Mouse (Mus musculus) hindbrain, embryonic 14.5 days (tissue): ENCODE data around the gene Arrb2. TPM values are rescaled to one million over a fixed set of nuclear protein-coding genes. Genes with fewer than 3 reads are reported as not detected.
"Not testable (repeated sequence)": the region's sequence is repeated elsewhere in the genome, so short reads cannot be mapped to it uniquely, and the experiment has no call there.

Experiments used
- ATAC-seq: fragments of 200-750 bp; cut with Nextera tagmentation; 2 replicates; pipeline ENCODE4 v1.8.0; 2017; ENCODE audit warnings: moderate number of reproducible peaks, mild to moderate bottlenecking, moderate TSS enrichment, moderate library complexity; ENCODE audit not compliant: low FRiP score
- DNase-seq: peaks from one replicate; pipeline ENCODE4 v3.0.0-alpha.2; 2015; ENCODE audit warnings: low spot score
- H3K27ac ChIP-seq: fragments of 300-500 bp; sonication (generic); 2 replicates; pipeline ENCODE4 v1.5.1; 2014; ENCODE audit warnings: mild to moderate bottlenecking, moderate library complexity
- H3K27me3 ChIP-seq: fragments of 300-500 bp; sonication (generic); 2 replicates; pipeline ENCODE4 v1.6.1; 2014; ENCODE audit warnings: mild to moderate bottlenecking, low read length, mixed read lengths; ENCODE audit not compliant: control insufficient read depth, insufficient read depth
- H3K36me3 ChIP-seq: fragments of 300-500 bp; sonication (generic); replicated peaks from 2 replicates; pipeline ENCODE4 v1.6.1; 2014; ENCODE audit not compliant: control insufficient read depth, insufficient read depth
- H3K4me1 ChIP-seq: fragments of 300-500 bp; sonication (generic); replicated peaks from 2 replicates; pipeline ENCODE4 v1.6.1; 2014; ENCODE audit warnings: antibody characterized with exemption, low read length, mixed read lengths; ENCODE audit not compliant: control insufficient read depth, insufficient read depth
- H3K4me2 ChIP-seq: fragments of 300-500 bp; sonication (generic); replicated peaks from 2 replicates; pipeline ENCODE4 v1.6.1; 2014; ENCODE audit warnings: mild to moderate bottlenecking, moderate library complexity
- H3K4me3 ChIP-seq: fragments of 300-500 bp; sonication (generic); replicated peaks from 2 replicates; pipeline ENCODE4 v1.5.1; 2014; ENCODE audit warnings: mild to moderate bottlenecking, low read length
- H3K9ac ChIP-seq: fragments of 300-500 bp; sonication (generic); 2 replicates; pipeline ENCODE4 v1.6.1; 2014
- H3K9me3 ChIP-seq: fragments of 300-500 bp; sonication (generic); 2 replicates; pipeline ENCODE4 v1.6.1; 2016; ENCODE audit warnings: low read length; ENCODE audit not compliant: control insufficient read depth
- WGBS: fragments of 180-500 bp; shearing (Covaris S2); extraction: QIAGEN DNeasy Blood & Tissue Kit; methylation state at CpG from one replicate; pipeline ENCODE4 v1.1.7; 2014; 5-methylcytosine and 5-hydroxymethylcytosine counted together
- microRNA-seq: library from miRNA; unstranded; fragments of <30 nt; microRNA quantifications from one replicate; pipeline ENCODE4, GENCODE M21; 2016
- polyA plus RNA-seq: library from polyadenylated mRNA; unstranded; fragments of >200 nt; fragmentation: Nextera tagmentation; extraction: Ambion mirVana; gene quantifications from 2 replicates; pipeline ENCODE4 v1.2.1, GENCODE M21; 2014

The Arrb2 gene
- polyA plus RNA-seq, 1 experiment from 2014 or later: 61.2 TPM

GRCm38 (mm10) chr11:70472716-70473115 lies 40.3 kb downstream of the Arrb2 start:
- H3K4me1 ChIP-seq: no peaks in the 10 kb centered on the region
- H3K36me3 ChIP-seq: no peaks in the 10 kb centered on the region
- H3K27me3 ChIP-seq: no peaks in the 10 kb centered on the region
- H3K4me3 ChIP-seq: no peak overlapping the region
- no peak overlapping the region for H3K9ac ChIP-seq
- no peak overlapping the region for H3K4me2 ChIP-seq
- ATAC-seq (no peak), DNase-seq (no peak)
- H3K27ac ChIP-seq: no peak overlapping the region
- no peaks in the 10 kb centered on the region for H3K9me3 ChIP-seq

GRCm38 (mm10) chr11:70473291-70473690 lies 40.9 kb downstream of the Arrb2 start:
- not testable (repeated sequence) for H3K4me3 ChIP-seq, H3K9me3 ChIP-seq, H3K9ac ChIP-seq, H3K4me2 ChIP-seq, H3K36me3 ChIP-seq, H3K27ac ChIP-seq, DNase-seq, ATAC-seq, H3K4me1 ChIP-seq, H3K27me3 ChIP-seq
- 93% methylated on average over 5 of the region's 5 CpGs for WGBS

GRCm38 (mm10) chr11:70474872-70475534 lies 42.6 kb downstream of the Arrb2 start:
- Histone ChIP-seq H3K9ac (no peak overlapping the region), H3K27me3 (no peaks in the 10 kb centered on the region), H3K4me1 (no peaks in the 10 kb centered on the region), H3K4me3 (no peak overlapping the region), H3K9me3 (no peaks in the 10 kb centered on the region), H3K4me2 (no peak overlapping the region), H3K27ac (no peak overlapping the region), H3K36me3 (no peaks in the 10 kb centered on the region)
- 83% methylated on average over 12 of the region's 12 CpGs for WGBS
- no peak for ATAC-seq
- DNase-seq: no peak

- no peak overlapping the region for H3K4me3 ChIP-seq
- no peak for DNase-seq
- no peak overlapping the region for H3K4me2 ChIP-seq
- H3K27me3 ChIP-seq: no peaks in the 10 kb centered on the region
- H3K4me1 ChIP-seq: no peaks in the 10 kb centered on the region
- no peaks in the 10 kb centered on the region for H3K9me3 ChIP-seq
- no peak overlapping the region for H3K9ac ChIP-seq
- H3K27ac ChIP-seq: no peak overlapping the region
- ATAC-seq: no peak
- H3K36me3 ChIP-seq: no peaks in the 10 kb centered on the region
- 57% methylated on average over 2 of the region's 2 CpGs for WGBS
Observed at GRCm38 (mm10) chr11:70485498-70485897, 53.1 kb downstream of the Arrb2 start.

GRCm38 (mm10) chr11:70487816-70488215 lies 55.4 kb downstream of the Arrb2 start:
- Histone ChIP-seq H3K9ac (no peak overlapping the region), H3K4me2 (no peak overlapping the region), H3K27ac (no peak overlapping the region), H3K27me3 (no peaks in the 10 kb centered on the region), H3K36me3 (no peaks in the 10 kb centered on the region), H3K4me3 (no peak overlapping the region), H3K4me1 (no peaks in the 10 kb centered on the region), H3K9me3 (0 out of 2 replicates have a peak, but pooled peaks cover 3% of the 10 kb centered on the region)
- no peak for ATAC-seq
- no peak for DNase-seq
- WGBS: 44% methylated on average over 4 of the region's 4 CpGs

DNA sequence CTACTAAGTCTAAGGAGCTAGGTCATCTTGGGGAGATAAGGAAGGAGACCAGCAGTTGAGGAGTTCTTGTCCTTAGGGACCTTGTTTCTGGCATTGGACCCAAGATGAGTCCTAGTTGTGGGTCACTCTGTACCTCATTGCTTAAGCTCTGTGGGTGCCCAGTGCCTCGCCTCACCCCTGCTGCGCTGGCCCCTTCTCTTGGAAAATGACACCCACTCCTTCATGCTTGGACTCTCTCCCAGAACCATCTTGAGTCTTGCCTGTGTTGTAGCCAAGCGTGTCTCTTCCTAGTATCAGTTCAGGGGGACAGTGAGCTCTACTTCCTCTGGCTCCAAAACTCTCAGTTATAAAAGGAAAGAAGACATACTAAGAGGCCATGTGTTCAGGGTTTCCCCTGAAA lies 56.7 kb downstream of the Arrb2 start:
- H3K27ac ChIP-seq: no peak overlapping the region
- no peaks in the 10 kb centered on the region for H3K4me1 ChIP-seq

GRCm38 (mm10) chr11:70489684-70490083 lies 57.2 kb downstream of the Arrb2 start:
- Histone ChIP-seq H3K27me3 (no peaks in the 10 kb centered on the region), H3K4me2 (no peak overlapping the region), H3K4me1 (no peaks in the 10 kb centered on the region), H3K4me3 (no peak overlapping the region), H3K9ac (no peak overlapping the region), H3K9me3 (0 out of 2 replicates have a peak, but pooled peaks cover 3% of the 10 kb centered on the region), H3K36me3 (no peaks in the 10 kb centered on the region), H3K27ac (no peak overlapping the region)
- WGBS: 92% methylated on average over 6 of the region's 6 CpGs
- ATAC-seq (no peak), DNase-seq (no peak)

More for the DNA sequence above, 56.7 kb downstream of the Arrb2 start:
- no peaks in the 10 kb centered on the region for H3K27me3 ChIP-seq
- no peak overlapping the region for H3K4me2 ChIP-seq
- DNase-seq (no peak), ATAC-seq (no peak)
- no peak overlapping the region for H3K9ac ChIP-seq
- H3K36me3 ChIP-seq: no peaks in the 10 kb centered on the region
- no peak overlapping the region for H3K4me3 ChIP-seq
- WGBS: 90% methylated on average over 3 of the region's 3 CpGs
- 0 out of 2 replicates have a peak, but pooled peaks cover 3% of the 10 kb centered on the region for H3K9me3 ChIP-seq

Small RNAs within 50 kb of the gene (microRNA-seq; reads per million reads assigned to microRNA genes)
- 0.97 reads per million for gene Mir7115

Other genes with a start within 250 kb of the Arrb2 start
- gene Slc16a11, start 219.9 kb upstream of the Arrb2 start, polyA plus RNA-seq: 3.5 and 4.7 TPM in 2 replicates
- 12.9 and 13.4 TPM in 2 replicates for gene Slc16a13, start 211.6 kb upstream of the Arrb2 start, polyA plus RNA-seq
- 5.0 and 5.2 TPM in 2 replicates for gene Bcl6b, start 202.8 kb upstream of the Arrb2 start, polyA plus RNA-seq
- gene 0610010K14Rik, start 194.7 kb upstream of the Arrb2 start, polyA plus RNA-seq: 155 and 161 TPM in 2 replicates
- 12.6 and 15.9 TPM in 2 replicates for gene Gm21988, start 192.8 kb upstream of the Arrb2 start, polyA plus RNA-seq
- gene Rnasek, start 192.8 kb upstream of the Arrb2 start, polyA plus RNA-seq: 342 and 388 TPM in 2 replicates
- 1.7 and 2.1 TPM in 2 replicates for gene Alox12, start 177.3 kb upstream of the Arrb2 start, polyA plus RNA-seq
- gene Alox12e, start 110.0 kb upstream of the Arrb2 start, polyA plus RNA-seq: not detected in 2 replicates
- gene Alox15, start 80.6 kb upstream of the Arrb2 start, polyA plus RNA-seq: 0.11 TPM in 1 of 2 replicates, not detected in the other
- gene Pelp1, start 22.6 kb upstream of the Arrb2 start, polyA plus RNA-seq: 29.9 and 33.0 TPM in 2 replicates
- gene Med11, start 19.3 kb downstream of the Arrb2 start, polyA plus RNA-seq: 41.8 and 45.8 TPM in 2 replicates
- gene Zmynd15, start 26.8 kb downstream of the Arrb2 start, polyA plus RNA-seq: 0.50 and 0.95 TPM in 2 replicates
- gene Cxcl16, start 27.3 kb downstream of the Arrb2 start, polyA plus RNA-seq: 7.8 and 10.2 TPM in 2 replicates
- gene Tm4sf5, start 72.6 kb downstream of the Arrb2 start, polyA plus RNA-seq: 2.9 and 3.0 TPM in 2 replicates
- not detected in 2 replicates for gene Vmo1, start 82.0 kb downstream of the Arrb2 start, polyA plus RNA-seq
- 0.27 and 0.28 TPM in 2 replicates for gene Gltpd2, start 86.6 kb downstream of the Arrb2 start, polyA plus RNA-seq
- gene Psmb6, start 92.7 kb downstream of the Arrb2 start, polyA plus RNA-seq: 747 and 789 TPM in 2 replicates
- not detected in 2 replicates for gene Gm40193, start 100.3 kb downstream of the Arrb2 start, polyA plus RNA-seq
- gene Pld2, start 107.4 kb downstream of the Arrb2 start, polyA plus RNA-seq: 14.2 and 16.4 TPM in 2 replicates
- gene Mink1, start 130.2 kb downstream of the Arrb2 start, polyA plus RNA-seq: 19.5 and 21.5 TPM in 2 replicates
- not detected in 2 replicates for gene 4930544D05Rik, start 183.2 kb downstream of the Arrb2 start, polyA plus RNA-seq
- gene Chrne, start 186.6 kb downstream of the Arrb2 start, polyA plus RNA-seq: not detected in 2 replicates
- gene Gp1ba, start 206.5 kb downstream of the Arrb2 start, polyA plus RNA-seq: 0.29 and 0.43 TPM in 2 replicates
- gene Rnf167, start 214.6 kb downstream of the Arrb2 start, polyA plus RNA-seq: 90.6 and 93.4 TPM in 2 replicates
- 158 TPM in 2 replicates for gene Slc25a11, start 214.8 kb downstream of the Arrb2 start, polyA plus RNA-seq
- gene Pfn1, start 222.0 kb downstream of the Arrb2 start, polyA plus RNA-seq: 662 and 703 TPM in 2 replicates
- gene Eno3, start 224.6 kb downstream of the Arrb2 start, polyA plus RNA-seq: 6.4 and 7.8 TPM in 2 replicates
- gene Spag7, start 236.8 kb downstream of the Arrb2 start, polyA plus RNA-seq: 94.8 and 115 TPM in 2 replicates